Mouse (Mus musculus): ENCODE results near the gene Catsperb. TPM values are rescaled to one million over a fixed set of nuclear protein-coding genes. Genes with fewer than 3 reads are reported as not detected.

The Catsperb gene
- polyA plus RNA-seq (2021; fragmentation: Nextera tagmentation), result not detected in 2 replicates
- long read RNA-seq, experiment 1, result 0 reads
- long read RNA-seq, experiment 2, result 0 reads

GRCm38 (mm10) chr12:101404353-101404752, at the start of gene Catsperb:
TSS of gene Catsperb (plus strand) at chr12:101404653.

All from left cerebral cortex, adult 6 months (tissue).